Mouse (Mus musculus): ENCODE measurements around the gene Tmem156. TPM values are rescaled to one million over a fixed set of nuclear protein-coding genes. Genes with fewer than 3 reads are reported as not detected.

Gene Tmem156
- polyA plus RNA-seq, 1 experiment from 2014 or later = 1.0 TPM

GRCm38 (mm10) chr5:65046442-65047284, 45.3 kb downstream of the Tmem156 start:
- peaks cover 6% of the 10 kb centered on the region; the same call in 1 of the 2 replicates for H3K36me3 ChIP-seq (ENCODE audit: control insufficient read depth, insufficient read depth)
- no peak overlapping the region for H3K4me2 ChIP-seq (replicated peaks; ENCODE audit: low read depth)
- no peak for ATAC-seq
- H3K27me3 ChIP-seq (replicated peaks; ENCODE audit: control insufficient read depth, insufficient read depth, low read length) = no peaks in the 10 kb centered on the region
- H3K9ac ChIP-seq (ENCODE audit: low read depth, low read length) = no peak overlapping the region
- 59% methylated on average over 12 of the region's 12 CpGs for WGBS
- H3K4me1 ChIP-seq (replicated peaks; ENCODE audit: control insufficient read depth, insufficient read depth, low read length) = no peaks in the 10 kb centered on the region
- no peak overlapping the region for H3K4me3 ChIP-seq (ENCODE audit: low read depth, low read length)
- TF ChIP-seq CTCF (IDR thresholded peaks at IDR 0.05; ENCODE audit: low read depth) = no peak
- no peak overlapping the region for H3K27ac ChIP-seq (ENCODE audit: low read depth, low read length)
- H3K9me3 ChIP-seq (ENCODE audit: control insufficient read depth) = no peaks in the 10 kb centered on the region

- H3K9ac ChIP-seq (ENCODE audit: low read depth, low read length) = no peak overlapping the region
- H3K27me3 ChIP-seq (replicated peaks; ENCODE audit: control insufficient read depth, insufficient read depth, low read length) = no peaks in the 10 kb centered on the region
- H3K9me3 ChIP-seq (ENCODE audit: control insufficient read depth) = no peaks in the 10 kb centered on the region
- H3K4me3 ChIP-seq (ENCODE audit: low read depth, low read length) = no peak overlapping the region
- H3K4me2 ChIP-seq (replicated peaks; ENCODE audit: low read depth) = no peak overlapping the region
- peaks cover 6% of the 10 kb centered on the region; the same call in 1 of the 2 replicates for H3K36me3 ChIP-seq (ENCODE audit: control insufficient read depth, insufficient read depth)
- H3K27ac ChIP-seq (ENCODE audit: low read depth, low read length) = no peak overlapping the region
- 86% methylated on average over 6 of the region's 6 CpGs for WGBS
- TF ChIP-seq CTCF (IDR thresholded peaks at IDR 0.05; ENCODE audit: low read depth) = no peak
- H3K4me1 ChIP-seq (replicated peaks; ENCODE audit: control insufficient read depth, insufficient read depth, low read length) = no peaks in the 10 kb centered on the region
- no peak for ATAC-seq
These were observed 46.1 kb downstream of the Tmem156 start for GRCm38 (mm10) chr5:65045642-65046370.

GRCm38 (mm10) chr5:65043407-65043895, 48.5 kb downstream of the Tmem156 start:
- no peak for TF ChIP-seq CTCF (IDR thresholded peaks at IDR 0.05; ENCODE audit: low read depth)
- Histone ChIP-seq H3K9me3 (ENCODE audit: control insufficient read depth) (no peaks in the 10 kb centered on the region), H3K27ac (ENCODE audit: low read depth, low read length) (no peak overlapping the region), H3K4me3 (ENCODE audit: low read depth, low read length) (no peak overlapping the region), H3K4me2 (replicated peaks; ENCODE audit: low read depth) (no peak overlapping the region), H3K36me3 (ENCODE audit: control insufficient read depth, insufficient read depth) (peaks cover 6% of the 10 kb centered on the region; the same call in 1 of the 2 replicates), H3K4me1 (replicated peaks; ENCODE audit: control insufficient read depth, insufficient read depth, low read length) (no peaks in the 10 kb centered on the region), H3K27me3 (replicated peaks; ENCODE audit: control insufficient read depth, insufficient read depth, low read length) (no peaks in the 10 kb centered on the region), H3K9ac (ENCODE audit: low read depth, low read length) (no peak overlapping the region)
- no peak for ATAC-seq
- WGBS = 71% methylated on average over 11 of the region's 11 CpGs

- TF ChIP-seq CTCF (IDR thresholded peaks at IDR 0.05; ENCODE audit: low read depth) = peak; percentile 52; the same call in 1 of the 2 replicates
- H3K4me2 ChIP-seq (replicated peaks; ENCODE audit: low read depth) = no peak overlapping the region
- no peaks in the 10 kb centered on the region for H3K4me1 ChIP-seq (replicated peaks; ENCODE audit: control insufficient read depth, insufficient read depth, low read length)
- WGBS = 76% methylated on average over 5 of the region's 5 CpGs
- H3K9me3 ChIP-seq (ENCODE audit: control insufficient read depth) = no peaks in the 10 kb centered on the region
- ATAC-seq = no peak
- H3K27me3 ChIP-seq (replicated peaks; ENCODE audit: control insufficient read depth, insufficient read depth, low read length) = no peaks in the 10 kb centered on the region
- no peak overlapping the region for H3K27ac ChIP-seq (ENCODE audit: low read depth, low read length)
- H3K9ac ChIP-seq (ENCODE audit: low read depth, low read length) = no peak overlapping the region
- H3K36me3 ChIP-seq (ENCODE audit: control insufficient read depth, insufficient read depth) = peaks cover 14% of the 10 kb centered on the region
- H3K4me3 ChIP-seq (ENCODE audit: low read depth, low read length) = no peak overlapping the region
These were observed 51.5 kb downstream of the Tmem156 start for GRCm38 (mm10) chr5:65040463-65040862.

GRCm38 (mm10) chr5:65038811-65039571, 52.9 kb downstream of the Tmem156 start:
- H3K36me3 ChIP-seq (ENCODE audit: control insufficient read depth, insufficient read depth) = peaks cover 23% of the 10 kb centered on the region
- peak overlapping the region; percentile 41; the same call in 1 of the 2 replicates for H3K27ac ChIP-seq (ENCODE audit: low read depth, low read length)
- H3K4me3 ChIP-seq (ENCODE audit: low read depth, low read length) = no peak overlapping the region
- H3K4me2 ChIP-seq (replicated peaks; ENCODE audit: low read depth) = no peak overlapping the region
- H3K9ac ChIP-seq (ENCODE audit: low read depth, low read length) = no peak overlapping the region
- no peak for TF ChIP-seq CTCF (IDR thresholded peaks at IDR 0.05; ENCODE audit: low read depth)
- no peaks in the 10 kb centered on the region for H3K9me3 ChIP-seq (ENCODE audit: control insufficient read depth)
- WGBS = 70% methylated on average over 11 of the region's 11 CpGs
- H3K27me3 ChIP-seq (replicated peaks; ENCODE audit: control insufficient read depth, insufficient read depth, low read length) = no peaks in the 10 kb centered on the region
- H3K4me1 ChIP-seq (replicated peaks; ENCODE audit: control insufficient read depth, insufficient read depth, low read length) = no peaks in the 10 kb centered on the region
- ATAC-seq = no peak

Data from intestine, postnatal 0 days (tissue).